Mouse (Mus musculus) regulatory T cell (primary cell): ENCODE data around the gene Olfr924.
"Not testable (repeated sequence)": the region's sequence is repeated elsewhere in the genome, so short reads cannot be mapped to it uniquely, and the experiment has no call there.

Source experiments
- in situ Hi-C: fragments of 300-600 bp; cut with MboI, MseI; formaldehyde crosslinking; loops from one replicate; pipeline ENCODE4 v1.15.1; 2025; ENCODE audit warnings: high pct_unique_total_duplicates

The Olfr924 gene

GRCm38 (mm10) chr9:38844149-38844548 lies at the start of gene Olfr924:
Olfr924 (plus strand) TSS chr9:38844449.
- in situ Hi-C loops, result no loop called here

- in situ Hi-C loops, result no loop called here
Measured at GRCm38 (mm10) chr9:38805696-38806095, 38.6 kb upstream of the Olfr924 start.

- in situ Hi-C loops, result no loop called here
Measured at GRCm38 (mm10) chr9:38814314-38814713, 29.9 kb upstream of the Olfr924 start, which contains the start of gene Olfr922. Olfr922 (plus strand) TSS chr9:38814614.

- in situ Hi-C loops, result no loop called here
Measured at GRCm38 (mm10) chr9:38815458-38815986, 28.7 kb upstream of the Olfr924 start.

GRCm38 (mm10) chr9:38826245-38826644 lies 18.0 kb upstream of the Olfr924 start, which contains the start of gene Olfr923:
Olfr923 (plus strand) TSS chr9:38826545.
- in situ Hi-C loops, result no loop called here

GRCm38 (mm10) chr9:38833027-38833426 lies 11.2 kb upstream of the Olfr924 start:
- in situ Hi-C loops, result no loop called here

GRCm38 (mm10) chr9:38854760-38855159 lies 10.5 kb downstream of the Olfr924 start, which contains the start of gene Olfr26:
Olfr26 (plus strand) TSS chr9:38855060.
- in situ Hi-C loops, result no loop called here

- in situ Hi-C loops, result not testable (repeated sequence)
Measured at GRCm38 (mm10) chr9:38874880-38875279, 30.6 kb downstream of the Olfr924 start.

GRCm38 (mm10) chr9:38876826-38877225 lies 32.6 kb downstream of the Olfr924 start, which contains the start of gene Olfr926:
Olfr926 (plus strand) TSS chr9:38877126.
- in situ Hi-C loops, result no loop called here
